Mouse (Mus musculus) ovary, postnatal 14 days (tissue): ENCODE results near the gene Cnp.
"Not testable (repeated sequence)": the region's sequence is repeated elsewhere in the genome, so short reads cannot be mapped to it uniquely, and the experiment has no call there.

Experiments used
- DNase-seq: peaks from one replicate; pipeline ENCODE4 v3.0.0; 2022; ENCODE audit warnings: low spot score

Cnp gene

DNA sequence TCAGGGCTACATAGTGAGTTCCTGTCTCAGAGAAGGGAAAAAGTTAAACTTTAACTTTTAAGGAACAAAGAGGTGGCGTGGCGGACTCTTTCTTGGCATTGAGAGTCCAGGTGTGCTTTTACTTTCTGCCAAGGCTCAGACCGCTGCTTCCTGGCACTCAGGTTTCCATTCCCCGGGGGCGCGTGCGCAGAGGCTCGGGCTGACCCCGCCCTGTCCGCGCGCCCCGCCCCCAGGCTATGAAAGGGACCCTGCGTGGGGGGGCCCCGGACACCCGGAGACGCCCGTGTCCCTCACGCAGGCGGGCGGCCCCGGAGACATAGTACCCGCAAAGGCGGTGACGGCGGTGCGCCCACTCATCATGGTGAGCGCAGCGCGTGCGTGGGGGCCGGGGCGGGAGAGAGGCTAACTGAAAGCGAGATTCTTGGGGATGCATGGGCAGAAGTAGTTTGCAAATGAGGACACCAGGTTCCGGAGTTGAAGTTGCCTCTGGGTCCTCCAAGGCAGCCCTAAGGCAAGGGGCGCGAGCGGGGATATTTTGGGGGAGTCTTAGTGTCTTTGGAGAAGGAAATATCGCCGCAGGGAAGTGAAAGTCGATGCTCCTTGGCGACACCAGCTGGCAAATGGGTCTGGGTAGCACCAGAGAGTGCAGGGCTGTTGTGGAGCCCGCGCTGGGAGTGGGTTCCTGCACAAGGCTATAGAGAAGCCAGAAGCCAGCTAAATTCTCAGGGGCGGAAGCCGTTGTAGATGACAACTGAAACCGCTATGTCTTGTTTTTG is at the start of gene Cnp:
Gene Cnp (plus strand): TSS at position 197 of the 776 bp plus-strand sequence.
- peak; percentile 66 for DNase-seq

DNA sequence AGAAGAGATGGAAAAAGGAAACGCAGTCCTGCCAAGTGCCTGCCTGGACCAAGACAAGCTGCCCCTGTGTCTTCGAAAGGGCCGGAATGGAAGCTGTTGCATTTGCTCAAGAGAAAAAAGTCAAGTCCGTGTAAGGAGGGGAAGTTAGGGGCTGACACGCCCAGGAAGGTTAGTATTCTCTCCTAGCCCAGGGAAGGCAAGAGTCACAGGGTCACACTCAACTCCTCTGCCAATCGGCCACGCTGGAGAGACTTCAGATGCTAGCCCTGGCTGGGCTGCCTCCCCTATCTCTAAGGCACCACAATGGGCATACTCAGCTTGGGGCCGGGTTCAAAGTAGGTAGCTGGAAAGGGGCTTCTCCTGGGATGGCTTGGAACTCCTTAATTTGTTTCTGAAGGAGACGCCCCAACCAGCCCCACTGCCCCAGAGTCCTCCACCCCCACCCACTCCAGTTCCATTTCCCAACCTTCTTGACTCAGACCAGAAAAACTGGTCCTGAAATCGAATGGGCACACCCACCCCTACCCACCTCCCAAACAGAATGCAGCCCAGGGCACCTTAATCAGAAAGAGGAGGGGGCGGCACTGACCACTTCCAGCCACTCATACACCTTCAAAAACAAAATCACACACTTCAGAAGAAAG is 49.6 kb upstream of the Cnp start:
- DNase-seq = no peak

GRCm38 (mm10) chr11:100526052-100526816 is 48.5 kb upstream of the Cnp start:
- no peak for DNase-seq

DNA sequence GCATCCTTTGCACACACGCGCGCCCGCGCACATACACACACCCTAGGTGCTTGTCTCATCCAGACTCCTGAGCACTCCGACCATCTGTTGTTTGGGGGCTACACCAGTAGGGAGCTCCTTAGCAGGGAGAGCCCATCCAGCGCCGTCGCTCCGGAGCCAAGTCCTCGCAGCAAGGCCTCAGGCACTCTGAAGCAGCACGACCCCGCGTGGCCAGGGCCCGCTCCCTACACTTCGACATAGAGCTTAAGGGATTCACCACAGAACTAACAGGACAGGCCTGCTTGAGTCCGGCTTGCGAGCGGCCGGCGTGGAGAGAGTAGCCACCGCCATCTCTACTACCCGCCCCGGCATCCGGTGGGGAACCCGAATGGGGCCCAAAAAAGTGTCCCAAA is 47.6 kb upstream of the Cnp start:
- peak; percentile 44 for DNase-seq

GRCm38 (mm10) chr11:100527458-100528374 is 47.0 kb upstream of the Cnp start, which contains the start of gene Acly:
Gene Acly, minus strand, starts transcription at chr11:100528000.
- DNase-seq = peak; percentile 95

GRCm38 (mm10) chr11:100528375-100529165 is 46.1 kb upstream of the Cnp start:
- no peak for DNase-seq

GRCm38 (mm10) chr11:100533871-100534270 is 40.8 kb upstream of the Cnp start:
- DNase-seq = no peak

DNA sequence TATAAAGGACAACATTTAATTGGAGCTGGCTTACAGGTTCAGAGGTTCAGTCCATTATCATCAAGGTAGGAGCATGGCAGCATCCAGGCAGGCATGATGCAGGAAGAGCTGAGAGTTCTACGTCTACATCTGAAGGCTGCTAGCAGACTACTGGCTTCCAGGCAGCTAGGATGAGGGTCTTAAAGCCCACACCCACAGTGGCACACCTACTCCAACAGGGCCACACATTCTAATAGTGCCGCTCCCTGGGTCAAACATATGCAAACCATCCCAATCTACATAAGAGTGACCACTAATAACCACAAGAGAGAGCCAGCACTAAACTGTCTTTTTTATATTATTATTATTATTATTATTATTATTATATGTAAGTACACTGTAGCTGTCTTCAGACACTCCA is 40.3 kb upstream of the Cnp start:
- not testable (repeated sequence) for DNase-seq

DNA sequence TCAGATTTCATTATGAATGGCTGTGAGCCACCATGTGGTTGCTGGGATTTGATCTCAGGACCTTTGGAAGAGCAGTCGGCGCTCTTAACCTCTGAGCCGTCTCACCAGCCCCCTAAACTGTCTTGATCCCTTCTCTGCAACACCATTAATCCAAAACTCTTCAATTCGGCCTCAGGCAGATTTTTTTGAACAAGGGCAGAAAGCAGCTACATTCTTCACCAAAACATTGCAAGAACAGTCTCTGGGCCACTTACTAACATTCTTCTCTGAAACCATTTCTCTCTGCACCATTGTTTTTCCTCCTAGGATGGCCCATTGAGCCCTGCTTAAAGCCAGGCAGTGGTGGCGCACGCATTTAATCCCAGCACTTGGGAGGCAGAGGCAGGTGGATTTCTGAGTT is 39.9 kb upstream of the Cnp start:
- DNase-seq = not testable (repeated sequence)

DNA sequence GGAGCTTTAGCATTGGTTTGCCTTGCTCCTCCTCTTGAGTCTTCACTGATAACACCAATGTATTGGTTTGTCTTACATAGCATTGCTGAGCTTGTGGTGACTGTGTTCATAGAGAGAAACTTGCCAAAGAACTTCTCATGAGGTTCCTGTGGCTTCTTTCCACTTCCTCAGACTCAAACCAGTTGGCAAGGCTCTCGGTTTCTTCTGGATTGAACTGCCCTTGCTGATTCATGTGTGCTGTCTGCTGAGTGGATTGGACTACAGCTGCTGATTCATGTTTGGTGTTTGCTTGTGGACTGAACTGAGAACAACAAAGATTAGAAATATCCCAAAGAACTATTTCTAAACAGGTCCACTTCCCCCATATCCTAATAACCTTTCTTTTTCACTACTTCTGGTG is 38.7 kb upstream of the Cnp start:
- DNase-seq = no peak

GRCm38 (mm10) chr11:100536466-100536865 is 38.2 kb upstream of the Cnp start:
- no peak for DNase-seq

DNA sequence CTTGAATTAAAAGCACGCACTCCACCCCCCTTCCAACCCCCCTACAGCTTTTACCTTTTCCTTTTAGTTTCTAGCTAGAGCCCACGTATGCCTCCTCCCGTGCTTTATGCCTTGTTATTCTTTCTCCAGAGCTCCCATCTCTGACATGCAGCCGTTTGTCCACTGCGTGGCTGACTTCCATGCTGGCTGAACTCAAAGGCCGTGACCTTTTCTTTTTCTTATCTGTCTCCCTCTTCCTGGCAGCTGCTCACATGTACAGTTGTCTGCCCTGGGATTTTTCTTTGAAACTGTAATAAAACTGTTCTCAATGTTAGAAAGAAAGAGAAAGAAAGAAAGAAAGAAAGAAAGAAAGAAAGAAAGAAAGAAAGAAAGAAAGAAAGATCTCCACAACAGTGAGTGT is 33.7 kb upstream of the Cnp start:
- no peak for DNase-seq

- DNase-seq = no peak
Measured at GRCm38 (mm10) chr11:100541577-100541976, 33.1 kb upstream of the Cnp start.

- DNase-seq = peak; percentile 75
Measured at GRCm38 (mm10) chr11:100544832-100545745, 29.6 kb upstream of the Cnp start, which contains the start of gene Ttc25. Gene Ttc25, plus strand, starts transcription at chr11:100545607.

- DNase-seq = no peak
Measured at GRCm38 (mm10) chr11:100545746-100546085, 29.0 kb upstream of the Cnp start.

DNA sequence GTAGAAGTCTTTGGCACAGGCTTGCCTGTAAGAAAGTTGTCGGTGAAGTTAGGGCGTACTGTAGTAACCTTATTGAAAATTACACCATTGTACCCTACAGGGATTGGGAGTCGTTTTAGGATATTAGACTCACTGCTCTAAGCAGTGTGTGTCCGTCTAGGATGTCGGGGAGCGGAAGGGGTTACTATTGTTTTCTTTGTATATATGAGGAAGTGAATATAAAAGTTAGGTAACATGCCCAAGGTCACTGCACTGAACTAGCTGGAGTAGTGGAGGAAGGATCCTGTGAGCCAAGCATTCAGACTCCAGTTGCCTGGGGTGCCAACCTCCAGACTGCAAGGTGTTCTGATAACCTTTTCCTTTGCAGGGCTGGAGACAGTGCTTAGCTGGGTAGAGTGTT is 27.7 kb upstream of the Cnp start:
- DNase-seq = no peak

GRCm38 (mm10) chr11:100548141-100548540 is 26.6 kb upstream of the Cnp start:
- DNase-seq = no peak

DNA sequence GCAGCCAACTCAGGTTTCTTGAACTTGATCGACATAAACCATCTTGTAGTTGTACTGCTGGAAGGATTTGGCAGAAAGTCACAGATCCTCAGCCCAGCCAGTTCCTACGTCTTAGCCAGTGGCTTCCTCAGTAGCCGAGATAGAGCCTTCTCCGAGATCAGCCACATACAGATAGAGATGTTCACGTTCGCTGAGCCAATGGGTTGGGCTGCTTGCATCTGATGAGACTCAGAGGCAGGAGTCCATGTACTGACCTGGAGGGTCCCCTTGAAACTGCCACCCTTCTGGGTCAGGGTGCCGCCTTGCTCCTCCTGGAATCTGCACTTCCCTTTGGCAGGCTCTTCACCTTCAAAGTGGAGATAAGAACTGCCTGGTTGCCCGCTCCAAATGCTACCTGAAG is 25.2 kb upstream of the Cnp start:
- DNase-seq = no peak

DNA sequence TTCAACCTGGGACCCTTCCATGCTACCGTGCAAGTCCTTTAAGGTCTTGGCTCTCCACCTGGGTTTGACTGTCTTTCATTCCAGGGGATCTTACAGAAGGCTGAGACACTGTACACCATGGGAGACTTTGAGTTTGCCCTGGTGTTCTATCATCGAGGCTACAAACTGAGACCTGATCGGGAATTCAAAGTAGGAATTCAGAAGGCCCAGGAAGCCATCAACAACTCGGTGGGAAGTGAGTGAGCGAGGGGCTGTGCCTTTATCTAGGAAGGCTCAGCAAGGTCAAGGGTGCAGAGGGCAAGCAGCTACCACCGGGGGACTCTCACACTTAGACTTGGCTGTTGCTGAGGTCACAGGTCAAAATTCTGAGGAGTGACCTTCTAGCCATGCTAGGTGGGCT is 24.6 kb upstream of the Cnp start:
- DNase-seq = no peak

- no peak for DNase-seq
Measured at GRCm38 (mm10) chr11:100552842-100553241, 21.9 kb upstream of the Cnp start.
